Mouse (Mus musculus) left cerebral cortex, adult 18-20 months (tissue): Measurements from ENCODE around the gene Trmt112. TPM values are rescaled to one million over a fixed set of nuclear protein-coding genes. Genes with fewer than 3 reads are reported as not detected.
"Not testable (repeated sequence)": the region's sequence is repeated elsewhere in the genome, so short reads cannot be mapped to it uniquely, and the experiment has no call there.

Experiments
- DNase-seq, 2 experiments: peaks; one replicate each; pipeline ENCODE4 v3.0.0; 2021 to 2022; ENCODE audit warnings: low spot score in 2 of 2, mixed read lengths in 1 of 2
- total RNA-seq, 2 experiments: library from RNA; stranded (reverse); gene quantifications; 2 replicates each; pipeline ENCODE4 v1.2.3; 2021

Gene Trmt112
- total RNA-seq, 2 experiments from 2014 or later: 46.2 to 46.4 TPM

DNA sequence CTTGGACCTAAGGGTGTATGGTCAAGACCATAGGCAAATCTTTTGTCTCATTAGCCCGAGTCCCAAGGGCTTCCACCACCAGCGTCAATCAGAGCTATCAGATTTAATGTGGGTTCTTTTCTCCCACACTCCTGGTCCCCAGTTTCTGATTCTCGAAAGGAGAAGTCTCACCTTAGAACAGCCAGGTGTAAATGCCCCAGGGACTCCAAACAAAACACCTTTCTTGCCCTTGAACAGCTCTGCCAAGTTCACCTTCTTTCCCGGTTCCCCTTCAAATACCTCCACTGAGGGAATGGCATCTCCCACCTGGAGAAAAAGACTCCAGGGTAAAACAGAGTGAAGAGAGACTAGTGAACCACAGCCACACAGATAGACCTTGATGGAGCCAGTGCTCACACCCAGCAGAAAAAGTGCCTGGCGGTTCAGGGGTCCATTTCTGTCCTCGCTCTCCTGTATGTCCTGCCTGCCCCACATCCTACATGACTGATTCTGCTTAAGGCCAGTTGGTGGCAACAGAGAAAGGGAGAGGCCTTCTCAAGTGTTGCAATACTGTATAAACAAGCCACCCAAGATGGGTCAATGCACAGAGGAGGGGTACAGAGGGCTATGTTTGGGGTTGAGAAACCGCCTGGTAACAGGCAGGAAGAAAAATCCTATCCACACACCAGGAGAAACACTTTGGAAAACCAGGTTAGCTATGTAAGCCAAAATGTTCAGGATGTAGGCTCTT lies 1.5 kb upstream of the Trmt112 start:
- DNase-seq: no peak

DNA sequence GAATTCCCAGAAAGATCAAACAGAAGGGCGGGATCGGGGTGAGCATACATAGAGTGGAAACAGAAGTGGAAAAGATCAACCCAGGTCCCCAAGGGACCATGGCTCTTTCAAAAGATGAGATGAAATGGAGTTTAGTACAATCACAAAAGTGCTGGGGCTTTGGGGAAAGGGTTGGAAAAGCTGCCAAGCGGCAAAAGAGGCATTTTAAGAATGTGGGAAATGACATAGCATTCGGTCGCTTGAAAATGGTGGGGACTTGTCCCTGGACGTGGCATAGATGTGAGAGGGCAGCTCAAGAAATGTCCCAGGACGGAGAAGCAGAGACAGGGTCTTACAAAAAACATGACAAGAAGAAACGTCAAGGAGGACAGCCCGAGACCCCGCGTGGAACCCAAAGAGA lies 477 bp upstream of the Trmt112 start:
- no peak for DNase-seq

DNA sequence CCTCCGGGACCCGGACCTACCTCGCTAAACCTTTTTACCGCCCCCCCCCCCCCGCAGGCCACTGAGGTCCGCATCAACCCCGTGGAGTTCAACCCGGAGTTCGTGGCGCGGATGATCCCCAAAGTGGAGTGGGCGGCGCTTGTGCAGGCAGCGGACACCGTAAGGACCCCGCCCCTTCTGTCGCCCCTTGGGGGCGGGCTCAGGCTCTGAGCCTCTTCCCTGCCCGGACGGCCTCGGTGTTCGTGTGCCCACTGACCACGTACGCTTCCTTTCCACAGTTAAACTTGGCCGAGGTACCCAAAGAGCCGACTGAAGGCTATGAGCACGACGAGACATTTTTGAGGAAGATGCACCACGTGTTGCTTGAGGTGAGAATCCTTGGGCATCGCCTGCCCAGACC lies 808 bp downstream of the Trmt112 start:
- DNase-seq: not testable (repeated sequence)

DNA sequence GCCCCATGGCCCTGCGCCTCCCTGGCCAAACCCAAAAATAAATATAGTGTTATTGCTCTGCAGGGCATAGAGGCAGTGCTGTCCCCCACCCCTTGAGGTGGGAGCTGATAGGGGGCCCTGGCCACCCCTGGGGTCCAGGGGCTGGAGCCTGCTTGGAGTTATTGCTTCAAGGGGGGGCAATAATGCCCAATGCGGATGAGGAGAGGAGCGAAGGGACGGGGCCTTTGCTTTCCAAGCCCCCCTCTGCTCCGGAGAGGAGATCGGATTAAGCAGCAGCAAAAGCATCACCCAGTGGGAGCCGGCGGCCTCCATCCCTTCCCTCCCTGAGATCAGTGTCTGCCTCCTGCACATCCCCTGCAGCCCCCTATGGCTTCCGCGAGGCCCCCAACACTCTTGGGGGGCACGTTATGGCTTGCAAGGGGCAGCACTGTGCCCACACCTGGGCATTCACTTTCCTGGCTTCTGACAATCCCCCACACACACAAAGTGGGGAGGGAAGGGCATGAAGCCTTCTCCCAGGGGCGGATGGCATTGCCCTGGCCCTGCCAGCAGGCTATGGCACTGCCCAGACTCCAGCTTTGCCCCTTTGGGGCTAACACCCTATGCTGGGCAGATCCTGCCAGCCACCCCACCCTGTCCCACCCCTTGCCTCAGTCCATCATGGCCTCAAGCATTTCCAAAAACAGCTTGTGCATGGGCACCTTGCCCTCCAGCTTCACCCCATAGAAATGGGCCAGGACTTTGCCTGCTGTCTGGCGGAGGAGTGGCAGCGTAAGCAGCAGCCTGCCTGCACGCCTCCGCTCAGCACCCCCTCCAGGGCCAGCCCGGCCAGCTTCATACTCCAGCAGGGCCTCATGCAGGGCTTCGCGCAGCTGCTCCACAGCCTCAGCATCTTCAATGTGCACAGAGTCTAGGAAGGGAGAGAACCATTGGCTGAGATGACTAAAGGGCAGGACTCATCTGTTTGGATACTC lies 1.9 kb downstream of the Trmt112 start:
- DNase-seq: no peak

DNA sequence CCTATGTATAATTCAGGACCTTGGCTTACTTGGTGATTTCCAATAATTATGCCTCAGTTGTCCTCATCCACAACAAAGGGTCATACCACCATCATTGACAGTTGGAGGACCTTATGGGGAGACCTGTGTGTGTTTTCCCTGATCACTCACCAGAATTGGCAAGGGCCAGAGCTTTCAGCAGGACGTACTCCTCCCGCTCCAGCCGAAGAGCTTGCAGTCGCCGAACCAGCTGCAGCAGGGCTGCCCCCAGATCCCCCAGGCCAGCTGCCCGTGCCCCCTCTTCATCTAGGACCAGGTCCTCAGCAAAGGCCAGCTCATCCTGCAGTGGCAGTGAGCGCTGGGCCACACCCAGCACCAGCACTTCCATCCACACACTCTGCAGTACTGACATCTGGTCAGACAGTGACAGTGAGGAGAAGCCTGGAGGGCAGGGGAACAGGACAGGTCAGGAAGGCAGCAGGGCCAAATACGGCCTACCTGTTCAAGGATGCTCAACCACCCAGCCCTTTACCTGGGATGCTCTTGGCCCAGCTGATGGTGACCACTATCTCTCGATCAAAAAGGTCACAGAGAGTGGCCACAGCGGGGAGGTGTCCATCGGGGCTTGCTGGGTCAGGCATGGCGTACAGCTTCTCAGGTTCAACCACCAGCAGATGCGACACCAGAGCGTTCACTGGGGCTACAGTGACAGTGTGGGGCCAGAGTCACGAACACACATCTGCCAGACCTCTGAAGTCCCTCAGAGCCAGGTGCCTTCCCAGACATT lies 2.9 kb downstream of the Trmt112 start:
- no peak for DNase-seq

DNA sequence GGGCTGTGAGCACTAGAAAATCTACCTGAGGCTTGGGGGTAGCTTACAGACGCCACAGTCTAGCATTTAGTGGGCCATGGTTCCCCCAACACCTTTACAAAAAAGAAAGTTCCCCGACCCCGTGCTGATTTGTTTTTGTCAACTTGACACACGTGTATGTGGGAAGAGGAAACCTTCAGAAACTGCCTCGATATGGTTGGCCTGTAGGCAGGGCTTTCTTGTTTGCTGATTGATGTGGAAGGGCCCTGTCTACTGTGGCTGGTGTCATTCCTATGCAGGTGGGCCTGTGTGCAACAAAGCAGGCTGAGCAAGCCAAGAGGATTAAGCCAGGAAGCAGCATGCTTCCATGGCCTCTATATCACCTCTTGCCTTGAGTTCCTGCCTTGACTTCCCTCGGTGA lies 3.5 kb downstream of the Trmt112 start:
- no peak for DNase-seq

DNA sequence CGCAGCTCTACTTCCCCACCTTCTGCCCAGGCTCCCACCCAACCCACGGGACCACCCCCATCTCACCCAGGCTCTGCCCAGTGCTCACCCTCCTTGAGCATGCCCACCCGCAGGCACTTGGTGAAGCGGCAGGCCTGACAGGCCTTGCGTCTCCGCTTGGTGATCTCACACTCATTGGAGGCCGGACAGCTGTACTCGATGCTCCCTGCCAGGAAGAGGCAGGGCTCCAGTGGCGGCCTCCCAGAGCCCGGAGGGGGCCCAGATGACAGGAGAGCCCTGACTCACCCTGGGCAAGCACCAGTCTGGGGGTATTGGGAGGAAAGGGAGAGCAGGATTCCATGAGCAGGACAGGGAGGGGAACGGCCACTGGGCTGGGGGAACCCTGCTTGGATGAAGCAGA lies 4.5 kb downstream of the Trmt112 start:
- no peak for DNase-seq

DNA sequence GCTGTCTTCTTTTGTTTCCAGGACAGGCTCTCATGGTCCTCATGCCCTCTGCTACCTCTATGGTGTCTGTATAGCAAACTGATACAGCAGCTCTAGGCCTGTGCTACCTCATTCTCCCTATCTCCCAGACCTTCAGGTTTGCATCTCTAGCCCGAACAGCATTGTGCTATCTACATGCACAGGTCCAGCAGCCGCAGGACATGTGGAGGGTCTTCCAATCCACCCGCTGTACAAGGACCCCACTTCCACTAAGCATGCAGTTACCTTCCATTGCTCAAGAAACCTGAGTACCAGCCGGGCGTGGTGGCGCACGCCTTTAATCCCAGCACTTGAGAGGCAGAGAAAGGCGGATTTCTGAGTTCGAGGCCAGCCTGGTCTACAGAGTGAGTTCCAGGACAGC lies 5.0 kb downstream of the Trmt112 start:
- DNase-seq: no peak

DNA sequence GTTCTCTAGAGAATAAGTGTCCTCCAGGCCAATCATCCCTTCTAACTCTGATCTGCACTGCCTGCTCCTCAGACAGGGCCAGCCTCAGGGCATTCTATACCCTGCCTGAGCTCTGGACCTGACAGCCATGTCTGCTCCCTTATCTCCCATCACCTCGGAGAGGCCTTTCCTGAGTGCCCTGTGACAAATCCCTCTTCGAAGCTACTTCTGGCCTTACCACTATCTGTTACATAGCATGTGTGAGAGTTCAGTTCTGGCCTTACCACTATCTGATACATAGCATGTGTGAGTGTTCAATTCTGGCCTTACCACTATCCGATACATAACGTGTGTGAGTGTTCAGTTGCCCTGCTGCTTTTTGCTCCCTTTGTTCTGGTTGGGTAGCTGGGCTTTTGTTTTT lies 5.8 kb downstream of the Trmt112 start:
- no peak for DNase-seq

DNA sequence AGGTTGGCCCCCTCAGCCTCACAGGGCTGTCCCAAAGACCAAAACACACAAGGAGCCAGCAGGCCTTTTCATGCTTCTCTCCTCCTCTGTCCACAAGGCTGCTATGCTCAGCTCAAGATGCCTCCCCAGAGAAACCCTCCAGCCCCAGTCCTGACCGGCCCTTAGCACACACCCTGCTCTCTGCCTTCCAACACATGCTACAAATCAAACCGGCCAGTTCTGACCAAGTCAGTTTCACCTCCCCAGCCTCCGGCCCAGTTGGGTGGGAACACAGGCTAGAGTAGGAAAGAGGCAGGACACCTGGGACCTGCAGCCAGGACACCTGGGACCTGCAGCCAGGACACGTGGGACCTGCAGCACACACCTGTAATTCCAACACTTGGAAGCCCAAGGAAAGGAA lies 7.0 kb downstream of the Trmt112 start:
- DNase-seq: no peak

DNA sequence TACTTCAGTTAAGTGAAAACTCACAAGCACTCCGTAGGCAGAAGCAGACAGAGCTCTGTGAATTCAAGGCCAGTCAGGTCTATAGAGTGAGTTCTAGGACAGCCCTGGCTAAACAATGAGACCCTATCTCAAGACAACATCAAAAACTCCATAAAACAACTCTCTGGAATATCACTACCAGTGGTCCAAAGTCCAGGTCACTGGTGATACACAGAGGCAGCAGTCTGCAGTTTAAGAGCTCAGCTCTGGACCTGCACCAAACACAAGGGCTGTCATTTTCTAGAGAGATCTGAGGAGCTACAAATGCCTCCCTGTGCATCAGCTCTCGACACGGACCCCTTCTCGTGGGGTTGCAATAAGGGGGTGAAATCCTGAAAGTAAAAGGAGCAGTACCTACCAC lies 8.8 kb downstream of the Trmt112 start:
- no peak for DNase-seq

DNA sequence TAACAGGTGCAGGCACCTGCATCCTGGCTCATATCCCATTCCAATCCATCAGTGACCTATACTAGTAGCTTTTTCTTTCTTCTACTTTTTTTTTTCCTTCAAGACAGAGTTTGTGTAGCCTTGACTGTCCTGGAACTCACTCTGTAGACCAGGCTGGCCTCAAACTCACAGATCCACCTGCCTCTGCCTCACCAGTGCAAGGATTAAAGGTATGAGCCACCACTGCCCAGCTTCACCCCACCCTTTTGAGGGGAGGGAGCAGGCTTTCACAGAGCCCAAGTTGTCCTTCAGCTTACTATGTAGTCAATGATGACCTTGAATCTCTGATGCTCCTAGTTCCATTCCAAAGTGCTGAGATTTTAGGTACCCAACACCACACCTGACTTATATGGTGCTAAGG lies 9.9 kb downstream of the Trmt112 start:
- DNase-seq: no peak

DNA sequence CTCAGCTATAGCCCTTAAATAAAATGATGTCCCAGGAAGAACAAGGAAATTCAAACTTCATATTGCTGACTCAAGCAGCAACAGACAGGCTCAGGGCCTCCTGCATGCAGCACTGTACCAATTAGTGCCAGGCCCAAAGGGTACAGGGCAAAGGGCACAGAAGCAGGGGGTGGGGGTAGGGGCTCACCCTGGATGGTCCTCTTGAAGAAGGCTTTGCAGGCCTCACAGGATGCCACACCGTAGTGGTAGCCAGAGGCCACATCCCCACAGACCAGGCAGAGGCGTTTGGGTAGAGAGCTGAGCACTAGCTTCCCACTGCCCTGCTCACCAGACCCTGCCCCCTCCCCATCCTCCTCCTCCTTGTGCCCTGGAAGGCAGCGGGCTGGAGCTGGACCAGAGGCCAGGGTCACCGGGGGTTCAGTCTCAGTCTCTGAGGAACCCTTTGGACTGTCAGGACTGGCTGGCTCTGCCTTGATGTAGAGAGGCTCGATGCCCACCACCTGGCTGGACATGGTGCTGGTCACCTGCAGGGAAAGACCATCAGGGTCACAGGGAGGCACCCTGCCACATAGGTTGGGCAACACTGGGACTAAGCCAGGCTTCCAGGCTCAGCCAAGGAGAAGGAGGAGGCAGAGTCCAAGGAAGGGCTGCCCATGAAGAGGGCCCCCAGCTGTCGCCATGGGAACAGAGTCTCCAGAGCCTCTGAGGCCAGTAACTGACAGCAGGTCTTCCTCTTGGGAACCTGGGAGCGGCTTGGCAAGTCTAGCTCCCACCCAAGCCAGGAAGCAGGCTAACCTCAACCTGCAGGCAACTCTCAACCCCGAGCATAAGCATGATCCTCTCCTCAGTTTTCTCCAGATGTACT lies 10.6 kb downstream of the Trmt112 start:
- DNase-seq: no peak

DNA sequence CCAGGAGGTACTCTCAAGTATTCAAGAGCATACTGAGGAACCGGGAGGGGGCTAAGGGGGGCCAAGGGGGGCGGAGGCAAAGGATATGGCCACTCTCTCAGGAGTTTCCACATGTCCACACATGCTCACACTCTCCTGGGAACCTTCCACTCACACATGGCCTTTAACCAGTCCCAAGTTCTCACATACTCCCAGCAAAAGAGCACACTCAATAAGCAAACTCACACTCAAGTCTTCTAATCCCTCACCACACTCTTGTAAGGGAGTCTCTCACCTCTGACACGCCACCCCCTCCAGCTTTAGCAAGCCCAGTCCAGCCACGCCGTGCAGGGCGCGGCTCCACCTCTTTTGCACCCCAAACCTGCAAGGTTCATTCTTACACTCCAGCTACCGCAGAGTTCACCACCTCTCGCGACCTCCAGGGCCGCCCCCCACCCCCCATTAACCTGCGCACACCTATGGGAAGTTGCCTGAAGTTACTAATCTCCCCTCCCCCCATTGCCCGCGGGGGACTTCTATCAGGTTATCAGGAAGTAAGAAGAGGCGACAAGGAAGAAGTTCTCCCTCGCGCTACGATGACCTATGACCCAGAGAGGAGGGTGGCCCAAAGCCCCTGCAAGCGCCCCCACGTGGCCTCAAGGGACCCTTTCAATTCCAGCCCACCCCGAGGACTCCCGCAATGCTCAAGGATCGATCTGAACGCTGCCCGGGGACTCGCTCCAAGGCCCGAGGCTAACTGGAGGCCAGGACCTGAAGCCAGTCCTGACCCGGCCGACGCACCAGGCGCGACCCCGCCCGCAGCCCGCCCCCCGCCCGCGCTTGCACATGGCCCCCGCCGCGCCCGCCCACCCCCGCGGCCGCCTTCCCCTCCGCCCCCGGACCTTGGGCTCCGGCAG lies 11.5 kb downstream of the Trmt112 start:
- DNase-seq: no peak

DNA sequence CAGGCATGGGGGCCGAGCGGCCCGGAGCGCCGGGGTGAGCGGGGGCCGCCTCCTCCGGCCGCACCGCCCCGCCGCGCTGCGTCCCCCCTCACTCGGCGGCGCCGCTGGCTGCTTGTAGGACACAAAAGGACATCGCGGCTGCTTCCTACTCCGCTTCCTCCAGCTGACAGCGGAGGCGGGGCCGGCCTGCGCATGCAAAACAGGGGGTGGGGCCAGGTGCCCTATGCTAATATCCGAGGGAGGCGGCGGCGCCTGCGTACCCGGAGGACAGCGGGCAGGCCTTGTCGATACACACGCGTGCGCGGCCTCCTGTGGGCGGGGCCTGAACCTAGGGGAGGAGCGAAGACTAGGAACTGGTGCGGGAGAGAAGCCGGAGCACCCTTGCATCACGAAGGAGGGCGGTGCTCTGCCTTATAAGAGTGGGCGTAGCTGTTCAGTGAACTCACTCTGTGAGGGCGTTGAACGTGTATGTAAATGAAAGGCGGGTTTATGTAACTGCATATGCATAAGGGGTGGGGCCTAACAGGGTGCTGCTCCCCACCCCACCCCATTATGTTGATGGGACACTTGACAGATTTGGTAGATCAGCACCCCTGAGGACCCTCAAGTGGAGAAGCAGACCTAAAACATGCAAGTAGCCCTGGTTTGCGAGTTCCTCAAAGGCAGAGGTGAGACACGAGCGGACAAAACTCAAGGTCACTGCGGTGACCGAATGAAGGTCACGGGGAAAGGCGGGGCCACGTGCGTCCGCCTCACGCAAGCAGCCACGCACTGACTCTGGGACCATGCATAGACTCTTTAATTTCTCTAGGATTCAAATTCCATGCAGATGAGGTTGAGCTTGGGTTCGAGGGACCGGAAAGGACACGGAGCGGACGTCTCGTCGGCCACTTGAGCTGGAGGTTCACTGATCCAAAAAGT lies 12.4 kb downstream of the Trmt112 start, which contains the start of gene Esrra:
Esrra (minus strand) TSS at position 167 of the 921 bp plus-strand sequence.
- peak; percentile 100 for DNase-seq

DNA sequence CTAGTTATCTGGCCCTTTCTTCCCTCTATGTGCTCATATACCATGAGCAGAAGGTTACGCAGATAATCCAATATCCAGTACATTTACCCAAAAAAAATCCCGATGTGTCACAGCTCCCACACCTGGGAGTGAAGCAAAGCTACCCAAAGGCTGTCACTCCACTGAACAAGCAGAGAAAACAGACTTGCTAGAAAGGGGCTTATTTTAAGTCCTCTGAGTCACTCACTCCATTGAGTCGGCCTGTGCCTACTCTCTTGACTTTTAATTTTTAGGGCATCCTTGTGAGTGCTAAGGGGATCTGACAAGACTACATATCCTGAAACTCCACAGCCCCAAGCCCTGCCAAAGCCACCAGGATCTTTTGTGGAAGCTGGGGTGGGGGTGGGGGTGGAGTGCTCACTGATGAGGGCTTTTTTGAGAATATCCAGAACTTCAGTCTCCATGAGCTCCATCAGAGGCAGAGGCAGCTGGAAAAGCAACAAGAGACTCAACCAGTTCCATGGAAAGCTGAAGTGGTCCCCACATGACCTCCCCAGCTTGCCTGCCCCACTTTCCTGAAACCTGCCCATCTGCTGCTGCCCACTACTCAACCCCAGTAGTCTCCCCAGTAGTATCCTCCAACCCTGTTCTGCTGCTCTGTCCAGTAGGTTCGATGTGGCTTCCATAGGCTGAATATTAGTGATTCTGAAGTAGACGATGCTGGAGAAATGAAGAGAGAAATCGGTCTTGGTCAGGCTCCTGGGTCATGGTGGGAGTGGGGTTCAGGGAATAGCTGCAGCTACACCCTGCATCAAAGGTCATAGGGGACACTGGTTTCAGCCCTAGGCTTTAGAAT lies 13.6 kb downstream of the Trmt112 start:
- DNase-seq: no peak
